Mouse (Mus musculus) kidney, adult 11 months (tissue): ENCODE measurements around the gene Rab12.
A peak's percentile ranks its signal among the peaks of the same experiment; 100 is the strongest.
"Not testable (repeated sequence)": the region's sequence is repeated elsewhere in the genome, so short reads cannot be mapped to it uniquely, and the experiment has no call there.

Experiments
- DNase-seq: peaks from one replicate; pipeline ENCODE4 v3.0.0; 2022

Gene Rab12

GRCm38 (mm10) chr17:66519554-66520553 lies at the start of gene Rab12:
Rab12 (minus strand) TSS chr17:66519729.
- peak; percentile 76 for DNase-seq

DNA sequence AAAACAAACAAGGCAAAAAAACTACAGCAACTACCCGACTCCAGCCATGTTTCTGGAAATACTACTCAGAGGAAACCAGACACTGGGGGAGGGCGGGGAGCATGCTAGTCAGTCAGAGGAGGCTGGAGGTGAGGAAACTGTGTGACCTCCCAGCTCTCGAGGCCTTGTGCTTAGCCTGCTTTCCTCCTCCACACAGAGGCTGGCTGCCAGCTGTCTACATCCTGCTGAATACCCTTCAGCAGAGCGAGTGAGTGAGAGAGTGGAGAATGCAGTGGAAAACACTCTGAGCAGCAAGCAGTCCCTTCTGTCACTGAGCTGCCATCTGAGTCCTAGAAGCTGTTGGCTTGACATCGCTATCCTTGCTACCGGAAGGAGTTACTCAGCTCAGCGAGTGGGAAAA lies 44.7 kb upstream of the Rab12 start:
- no peak for DNase-seq

DNA sequence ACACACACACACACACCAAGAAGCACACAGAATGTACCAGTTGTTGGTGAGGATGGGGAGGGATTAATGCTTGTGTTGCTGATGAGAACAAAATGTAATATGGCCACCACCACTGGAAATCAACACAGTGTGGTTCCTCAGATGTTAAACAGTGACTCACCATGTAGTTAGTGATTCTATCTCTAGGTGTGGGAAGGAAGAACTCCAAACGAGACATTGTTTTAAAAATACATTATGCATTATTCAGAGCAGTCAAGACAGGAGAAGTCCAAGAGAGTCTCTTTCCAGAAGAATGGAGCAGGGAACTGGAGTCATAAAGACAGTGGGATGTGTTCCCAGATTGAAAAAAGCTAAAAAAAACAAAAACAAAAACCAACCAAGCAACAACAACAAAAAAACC lies 44.0 kb upstream of the Rab12 start:
- DNase-seq = no peak

GRCm38 (mm10) chr17:66561380-66561779 lies 41.9 kb upstream of the Rab12 start:
- DNase-seq = no peak

DNA sequence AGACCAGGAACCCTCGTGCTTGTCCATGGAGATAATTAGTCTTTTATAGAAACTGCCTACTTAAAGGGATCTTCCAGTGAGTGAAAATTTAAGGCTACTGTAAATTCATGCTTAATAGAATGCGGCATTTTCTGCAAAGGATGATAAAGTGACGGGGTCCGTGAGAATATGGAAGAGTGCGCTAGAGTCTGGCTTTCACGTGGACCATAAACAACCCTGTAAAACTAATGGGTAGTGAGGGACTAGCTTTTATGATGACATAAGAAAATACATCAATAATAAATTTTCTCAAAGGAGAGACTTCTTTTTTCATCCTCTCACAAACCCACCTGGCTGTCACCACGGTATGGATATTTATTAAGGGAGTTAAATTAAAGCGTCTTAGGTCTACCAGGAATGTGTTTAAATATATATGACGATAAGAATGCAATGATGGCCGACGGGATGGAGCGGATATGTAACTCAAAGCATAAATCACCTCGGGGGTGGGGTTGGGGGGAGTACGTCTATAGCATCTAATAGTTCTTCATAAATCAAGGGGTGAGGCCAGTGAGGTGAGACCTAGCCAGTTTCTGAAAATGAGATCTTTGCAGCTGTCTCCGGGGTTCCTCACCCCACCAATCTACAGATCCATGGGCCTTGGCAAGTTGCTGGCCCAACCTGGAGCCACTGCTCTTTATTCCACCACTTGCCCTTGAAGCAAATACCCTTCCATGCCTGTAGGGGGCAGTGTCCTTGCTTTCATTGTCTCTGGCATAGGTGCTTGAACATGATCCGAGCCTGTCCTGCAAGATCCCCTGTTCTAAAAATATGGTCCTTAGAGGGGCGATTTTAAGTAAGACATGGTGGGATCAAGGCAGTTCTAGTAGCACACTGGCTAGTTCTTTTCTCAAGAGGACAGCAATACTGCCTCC lies 39.1 kb upstream of the Rab12 start:
- no peak for DNase-seq

DNA sequence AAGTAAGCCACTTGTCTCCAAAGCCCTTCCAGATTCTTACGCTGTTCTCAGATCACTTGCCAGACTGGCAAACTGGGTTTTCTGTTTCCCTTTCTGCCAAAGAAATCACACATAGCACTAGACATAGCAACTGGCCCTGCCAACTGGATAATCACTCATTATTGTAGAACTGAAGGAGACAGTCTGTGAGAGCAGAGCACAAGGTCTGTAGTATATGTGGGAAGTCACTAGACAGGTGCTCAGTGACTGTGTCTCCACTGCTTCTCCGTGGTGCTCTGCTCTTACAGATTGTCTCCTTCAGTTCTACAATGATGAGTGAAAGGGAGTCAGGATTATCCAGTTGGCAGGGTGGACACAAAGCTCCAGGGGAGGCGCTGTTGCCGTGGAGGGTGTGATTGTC lies 33.2 kb upstream of the Rab12 start:
- DNase-seq = no peak

DNA sequence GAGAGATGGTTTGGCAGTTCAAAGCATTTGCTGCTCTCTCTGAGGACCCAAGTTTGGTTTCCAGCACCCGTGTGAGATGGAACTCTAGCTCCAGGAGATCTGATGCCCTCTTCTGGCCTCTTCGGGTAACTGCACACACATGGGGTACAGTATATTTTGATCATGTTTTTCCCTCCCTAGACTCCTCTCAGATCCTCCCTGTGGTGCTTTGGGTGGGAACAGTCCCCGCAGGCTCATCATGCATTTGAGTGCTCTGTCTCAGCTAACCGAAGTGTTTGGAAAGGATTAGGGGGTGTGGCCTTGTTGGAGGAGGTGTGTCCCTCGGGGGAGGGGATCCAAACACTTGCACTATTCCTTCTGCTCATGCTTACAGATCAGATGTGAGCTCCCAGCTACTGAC lies 31.0 kb upstream of the Rab12 start:
- no peak for DNase-seq

GRCm38 (mm10) chr17:66532285-66532684 lies 12.8 kb upstream of the Rab12 start:
- DNase-seq = no peak

GRCm38 (mm10) chr17:66523396-66523795 lies 3.9 kb upstream of the Rab12 start:
- DNase-seq = no peak

DNA sequence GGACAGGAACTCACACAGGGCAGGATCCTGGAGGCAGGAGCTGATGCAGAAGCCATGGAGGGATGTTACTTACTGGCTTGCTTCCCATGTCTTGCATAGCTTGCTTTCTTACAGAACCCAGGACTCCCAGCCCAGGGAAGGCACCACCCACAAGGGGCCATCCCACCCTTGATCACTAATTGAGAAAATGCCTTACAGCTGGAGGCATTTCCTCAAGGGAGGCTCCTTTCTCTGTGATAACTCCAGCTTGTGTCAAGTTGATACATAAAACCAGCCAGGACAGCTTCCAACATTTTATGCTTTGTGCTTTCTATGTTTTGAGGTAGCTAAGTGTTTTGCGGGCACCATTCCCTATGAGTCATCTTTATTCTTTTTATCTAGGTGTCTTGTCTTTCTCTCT lies 3.1 kb upstream of the Rab12 start:
- not testable (repeated sequence) for DNase-seq

- peak; percentile 15 for DNase-seq
These were observed 514 bp downstream of the Rab12 start for GRCm38 (mm10) chr17:66518877-66519553.

DNA sequence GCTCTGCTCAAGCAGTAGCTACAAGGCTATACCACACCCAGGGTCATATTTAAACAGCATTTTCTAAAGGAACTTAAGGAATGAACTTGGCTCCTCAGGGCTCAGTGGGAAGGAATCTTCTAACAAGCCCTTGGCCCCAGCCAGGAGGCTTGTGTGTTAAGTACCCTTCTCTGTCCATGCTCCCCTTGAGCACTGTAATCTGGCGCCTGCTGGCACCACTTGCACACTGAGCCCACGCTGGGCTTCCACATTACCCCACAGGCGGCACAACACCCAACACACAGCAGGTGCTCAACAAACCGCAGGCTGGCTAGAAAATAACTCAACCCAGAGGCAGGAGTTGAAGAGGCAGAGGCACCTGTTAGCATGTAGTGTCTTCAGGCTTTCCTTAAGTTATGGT lies 2.6 kb downstream of the Rab12 start:
- no peak for DNase-seq

GRCm38 (mm10) chr17:66514288-66514995 lies 5.1 kb downstream of the Rab12 start:
- no peak for DNase-seq

DNA sequence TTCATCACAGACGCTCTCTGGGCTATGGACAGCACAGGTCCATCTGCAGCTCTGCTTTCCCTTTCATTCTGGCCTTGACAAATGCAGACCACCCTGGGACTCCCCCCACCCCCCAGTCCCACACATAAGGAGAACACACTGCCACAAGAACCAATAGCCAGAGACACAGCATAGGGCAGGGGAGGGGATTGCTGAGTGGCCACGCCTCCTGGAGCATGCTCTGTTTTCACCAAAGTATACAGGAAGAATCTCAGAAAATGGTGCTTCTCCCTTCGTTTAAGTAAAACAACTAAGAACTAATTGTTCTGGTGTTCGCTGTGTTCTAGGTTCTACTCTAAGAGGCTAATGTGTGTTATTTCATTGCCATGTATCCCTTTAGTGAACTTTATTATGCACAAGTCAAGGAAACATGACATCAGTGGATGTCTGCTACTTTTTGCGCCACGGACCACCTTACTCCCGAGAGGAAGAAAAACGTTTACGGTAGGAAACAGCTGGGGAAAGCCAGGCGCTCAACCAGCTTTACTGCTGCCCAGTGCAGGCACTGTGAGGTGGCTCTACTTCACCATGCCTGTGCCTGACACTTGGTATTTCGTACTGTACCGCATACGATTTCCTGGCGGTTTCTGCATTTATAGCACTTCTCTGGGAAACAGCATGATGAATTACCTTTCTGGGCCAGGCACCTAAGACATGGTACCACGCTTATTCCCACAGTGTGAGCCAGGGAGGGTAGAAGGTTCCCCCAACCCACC lies 7.2 kb downstream of the Rab12 start:
- no peak for DNase-seq

DNA sequence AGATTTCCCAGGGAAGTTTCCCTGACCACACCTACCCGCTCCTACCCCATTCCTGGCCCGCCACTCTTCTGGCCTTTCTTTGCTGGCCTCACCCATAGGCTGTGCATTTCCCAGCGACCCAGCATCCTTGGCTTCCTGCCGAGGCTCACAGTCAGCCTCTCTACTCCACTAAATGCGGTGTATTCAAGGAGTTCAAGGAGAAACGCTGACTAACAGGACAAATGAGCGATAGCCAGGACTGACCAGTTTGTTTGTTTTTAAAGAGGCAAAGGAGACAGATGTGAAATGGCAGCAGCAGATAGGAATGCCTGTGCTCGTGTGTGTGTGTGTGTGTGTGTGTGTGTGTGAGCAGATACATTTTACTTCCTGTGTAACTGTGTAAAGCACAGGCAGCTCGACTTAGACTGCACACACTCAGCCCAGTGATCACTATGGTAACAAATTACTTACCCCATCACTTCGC lies 9.3 kb downstream of the Rab12 start:
- DNase-seq = no peak

DNA sequence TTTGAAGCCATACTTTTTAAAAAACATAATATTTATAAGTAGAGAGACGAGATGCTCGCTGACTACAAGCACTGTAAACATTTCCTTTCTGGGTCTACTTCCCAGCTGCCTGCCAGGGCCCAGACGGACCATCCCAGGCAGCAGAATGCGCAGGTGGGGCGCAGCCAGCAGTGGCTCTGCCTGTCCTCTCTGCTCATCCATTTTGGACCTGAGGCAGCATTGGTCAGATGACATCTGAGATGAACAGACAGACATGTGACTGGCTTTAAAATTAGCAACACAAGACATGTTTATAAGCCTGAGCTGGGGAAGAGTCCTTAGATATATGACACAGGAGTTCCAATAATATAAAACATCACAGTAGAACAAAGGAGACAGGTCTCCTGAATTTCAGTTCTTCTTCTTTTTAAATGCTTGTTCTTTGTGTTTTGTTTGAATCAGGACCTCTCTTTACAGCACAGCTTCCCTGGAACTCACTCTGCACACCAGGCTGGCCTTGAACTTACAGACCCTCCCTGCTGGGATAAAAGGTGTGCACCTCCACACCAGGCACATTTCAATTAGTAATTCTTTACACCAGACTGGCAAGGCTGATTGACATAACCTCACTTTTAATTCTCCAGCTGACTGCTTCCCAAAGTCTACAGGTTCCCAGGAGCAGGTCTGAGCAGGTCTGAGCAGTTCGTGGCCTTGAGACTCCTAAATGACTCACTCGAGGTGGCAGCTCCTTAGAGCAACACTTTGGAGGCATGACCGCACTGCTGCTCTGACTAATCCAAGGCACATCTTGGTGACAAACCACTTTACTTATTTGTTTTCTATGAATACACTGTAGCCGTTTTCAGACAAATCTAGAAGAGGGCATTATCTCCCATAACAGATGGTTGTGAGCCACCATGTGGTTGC lies 12.2 kb downstream of the Rab12 start:
- DNase-seq = no peak

DNA sequence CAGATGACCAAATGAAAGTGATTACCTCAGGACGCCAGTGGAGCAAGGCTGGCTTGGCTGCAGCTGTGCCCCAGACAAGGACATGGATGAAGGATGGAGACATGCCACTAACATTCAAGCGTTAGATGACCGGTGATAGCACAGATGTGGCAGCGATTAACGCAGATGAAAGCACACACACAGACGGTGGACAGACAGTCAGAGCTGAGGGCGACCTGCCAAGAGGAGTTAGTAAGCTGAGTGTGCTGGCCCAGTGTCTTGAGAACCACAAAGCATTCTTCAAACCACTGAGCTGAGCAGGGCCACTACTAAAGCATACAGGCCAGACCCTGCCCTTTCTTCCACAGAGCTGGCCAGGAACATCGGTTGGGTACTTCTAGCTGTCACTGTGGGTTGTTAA lies 14.6 kb downstream of the Rab12 start:
- no peak for DNase-seq

- DNase-seq = no peak
These were observed 15.3 kb downstream of the Rab12 start for GRCm38 (mm10) chr17:66504248-66504647.

- DNase-seq = no peak
These were observed 16.1 kb downstream of the Rab12 start for GRCm38 (mm10) chr17:66503466-66503865.

GRCm38 (mm10) chr17:66502865-66503264 lies 16.7 kb downstream of the Rab12 start:
- peak; percentile 36 for DNase-seq
